Mouse (Mus musculus) brain, embryonic 18.5 days (tissue): Measurements from ENCODE around the gene Gm20518.

ENCODE experiments used
- DNase-seq: peaks from one replicate; pipeline ENCODE4 v3.0.0-alpha.2; 2012; ENCODE audit warnings: low read depth, low spot score

The Gm20518 gene

GRCm38 (mm10) chr16:17891567-17891959 is at the start of gene Gm20518:
Gm20518 (minus strand) TSS chr16:17891671.
- peak; percentile 96 for DNase-seq

- DNase-seq: no peak
Measured at GRCm38 (mm10) chr16:17939255-17939751, 47.8 kb upstream of the Gm20518 start.

GRCm38 (mm10) chr16:17938821-17939220 is 47.4 kb upstream of the Gm20518 start:
- no peak for DNase-seq

- DNase-seq: no peak
Measured at GRCm38 (mm10) chr16:17938187-17938586, 46.7 kb upstream of the Gm20518 start.

- DNase-seq: no peak
Measured at GRCm38 (mm10) chr16:17936776-17937175, 45.3 kb upstream of the Gm20518 start.

DNA sequence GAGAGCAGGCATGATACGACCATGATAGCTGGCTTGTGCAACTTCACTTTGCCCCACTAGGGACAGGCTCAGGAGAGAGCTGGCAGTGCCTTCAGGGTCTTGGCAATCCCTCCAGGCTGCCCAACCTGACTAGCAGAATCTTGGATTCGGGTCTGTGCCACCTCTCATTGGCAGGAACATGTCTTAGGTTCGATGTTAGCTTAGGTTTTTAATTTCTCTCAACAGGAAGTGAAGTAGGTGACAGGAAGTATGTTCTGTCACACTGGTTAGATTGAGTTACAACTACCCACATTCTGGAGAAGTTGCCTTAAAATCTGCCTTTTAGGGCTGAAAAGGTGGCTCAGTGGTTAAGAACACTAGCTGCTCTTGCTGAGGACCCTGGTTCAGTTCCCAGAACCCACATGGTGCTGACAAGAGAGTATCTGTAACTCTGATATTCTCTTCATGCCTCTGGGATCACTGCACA is 43.0 kb upstream of the Gm20518 start:
- DNase-seq: no peak

DNA sequence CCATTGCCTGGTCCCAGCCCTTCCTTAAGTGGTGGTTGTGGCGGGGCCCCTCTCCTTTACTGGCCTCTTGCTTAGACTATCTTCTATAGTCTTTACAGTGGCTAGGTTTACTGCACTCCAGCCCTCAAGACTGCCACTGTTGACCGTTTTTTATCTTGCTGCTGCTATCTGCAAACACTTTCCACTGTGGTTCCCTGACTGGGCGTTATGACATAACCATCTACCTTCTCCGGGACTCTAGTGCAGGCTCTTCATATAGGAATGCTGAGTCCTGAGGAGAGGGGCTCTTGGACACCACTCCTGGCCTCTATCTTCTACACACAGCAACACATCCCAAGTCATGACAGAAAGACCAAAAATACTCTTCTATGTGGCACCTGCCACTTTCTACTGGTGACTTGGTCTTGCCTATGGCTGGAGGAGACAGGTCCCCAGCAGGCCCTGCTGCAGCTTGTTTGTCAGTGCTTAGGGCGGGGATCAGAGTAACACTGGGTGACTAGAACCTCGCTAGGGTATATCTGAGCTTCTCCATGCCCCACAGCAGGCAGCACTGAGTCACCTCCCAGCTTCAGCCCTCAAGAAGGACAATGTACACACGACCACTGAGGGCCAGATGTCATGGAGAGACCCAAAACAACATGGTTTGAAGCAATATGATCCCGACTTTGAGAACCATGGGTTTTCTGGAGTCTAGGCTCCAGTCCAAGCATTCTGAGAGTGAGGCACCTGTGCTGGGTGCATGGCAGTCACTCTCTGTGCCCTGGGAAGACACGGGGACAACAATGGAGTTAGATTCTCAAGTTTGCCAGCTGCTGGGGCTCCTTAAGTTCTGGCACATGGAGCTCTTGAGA is 42.3 kb upstream of the Gm20518 start:
- DNase-seq: no peak

DNA sequence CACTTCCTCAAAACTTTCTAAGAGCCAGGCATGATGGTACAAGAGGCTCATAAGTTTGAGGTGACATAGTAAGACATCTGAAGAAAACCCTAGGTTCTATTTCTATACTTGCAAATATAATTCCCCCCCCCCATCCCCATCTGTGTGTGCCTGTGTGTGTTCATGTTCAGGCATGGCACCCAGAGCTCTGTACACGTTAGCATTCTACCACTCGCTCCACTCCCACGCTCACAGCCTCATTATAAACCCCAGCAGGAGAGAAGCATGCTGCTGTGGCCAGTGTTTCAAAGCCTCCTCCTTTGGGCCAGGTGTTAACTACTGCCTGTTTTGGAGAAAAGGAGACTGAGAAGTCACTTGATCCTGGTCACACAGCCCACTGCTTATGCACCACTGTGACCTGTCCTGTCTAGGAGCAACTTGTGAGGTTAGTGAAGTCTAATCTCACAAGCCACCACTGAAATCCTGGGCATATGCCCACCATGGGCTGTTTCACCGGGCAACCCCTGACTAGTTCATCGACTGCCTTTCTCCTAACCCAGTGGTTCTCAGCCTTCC is 40.5 kb upstream of the Gm20518 start:
- DNase-seq: no peak

GRCm38 (mm10) chr16:17929631-17930030 is 38.2 kb upstream of the Gm20518 start:
- no peak for DNase-seq

DNA sequence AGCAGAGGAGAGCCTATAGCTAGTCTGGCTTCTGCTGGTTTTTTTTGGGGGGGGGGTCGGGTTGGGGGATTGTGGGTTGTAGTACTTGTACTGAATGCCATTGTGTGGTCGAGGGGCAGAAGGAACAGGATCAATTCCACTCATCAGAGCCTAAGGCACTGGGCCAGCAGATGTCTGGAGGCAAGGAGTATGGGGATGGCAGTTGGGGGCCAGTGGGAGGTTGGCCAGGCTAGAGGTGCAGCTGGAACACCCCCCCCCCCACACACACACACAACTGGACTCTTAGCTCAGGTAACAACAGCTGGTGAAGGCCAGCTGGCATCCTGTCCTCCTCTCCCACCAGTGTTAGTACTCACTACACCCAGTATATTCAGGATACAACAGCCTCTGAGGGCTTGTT is 37.7 kb upstream of the Gm20518 start:
- DNase-seq: no peak

GRCm38 (mm10) chr16:17928627-17929104 is 37.2 kb upstream of the Gm20518 start:
- no peak for DNase-seq

DNA sequence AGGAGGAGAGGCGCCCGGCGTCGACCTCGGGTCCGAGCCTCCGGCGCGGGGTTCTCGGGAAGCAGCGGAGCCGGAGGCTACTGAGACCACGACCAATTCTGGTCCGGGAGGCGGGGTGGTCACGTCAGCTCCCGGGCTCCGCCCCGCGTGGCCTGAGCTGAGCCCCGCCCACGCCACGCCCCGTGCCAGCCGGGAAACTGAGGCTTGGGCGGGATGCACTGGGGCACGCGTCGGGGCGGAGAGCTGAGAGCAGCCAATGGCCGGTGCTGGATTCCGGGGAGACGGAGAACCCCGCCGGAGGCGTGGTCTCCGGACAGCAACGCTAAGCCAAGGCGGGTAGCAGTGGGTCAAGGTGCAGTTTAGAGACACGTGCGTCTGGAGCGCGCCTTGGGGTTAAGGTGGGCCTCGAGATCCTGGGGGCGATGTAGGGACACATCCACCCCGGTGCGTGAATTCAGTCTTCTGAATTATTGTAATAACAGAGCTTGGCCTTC is 36.7 kb upstream of the Gm20518 start, which contains the start of gene Slc25a1:
Gene Slc25a1 (minus strand): TSS at position 133 of the 494 bp plus-strand sequence.
- DNase-seq: no peak

DNA sequence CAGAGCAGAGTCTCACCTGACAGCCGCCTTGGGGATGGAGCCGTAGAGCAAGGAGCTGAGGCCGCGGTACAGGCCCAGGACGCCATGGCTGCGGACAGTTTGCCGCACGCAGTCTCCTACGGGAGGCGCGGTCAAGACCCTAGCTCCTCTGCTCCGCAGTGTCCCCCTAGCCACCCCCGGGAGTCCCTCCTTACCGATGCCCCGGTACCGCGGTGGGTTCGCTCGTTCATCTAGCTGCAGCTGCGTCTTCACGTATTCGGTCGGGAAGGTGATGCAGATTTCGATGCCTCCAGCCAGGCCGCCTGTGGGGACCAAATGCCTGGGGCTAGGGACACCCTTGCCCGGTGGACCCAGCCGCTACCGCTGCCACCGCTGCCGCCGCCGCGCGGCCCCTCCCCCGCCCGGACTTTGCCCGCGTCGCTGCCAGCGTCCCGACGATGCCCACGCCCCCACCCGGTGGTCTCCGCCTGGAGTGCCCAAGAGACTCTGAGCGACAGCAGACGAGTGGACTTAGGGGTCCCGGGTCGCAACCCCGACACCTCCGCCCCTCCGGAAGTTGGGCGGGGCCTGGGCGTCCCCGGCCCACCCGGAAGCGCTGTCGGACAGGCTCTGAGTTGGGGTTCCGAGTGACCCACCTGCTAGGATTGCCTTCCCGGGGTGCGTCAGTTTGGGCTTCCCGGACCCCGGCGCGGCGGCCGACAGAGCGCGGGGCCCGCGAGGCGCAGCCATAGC is 36.0 kb upstream of the Gm20518 start:
- DNase-seq: no peak

DNA sequence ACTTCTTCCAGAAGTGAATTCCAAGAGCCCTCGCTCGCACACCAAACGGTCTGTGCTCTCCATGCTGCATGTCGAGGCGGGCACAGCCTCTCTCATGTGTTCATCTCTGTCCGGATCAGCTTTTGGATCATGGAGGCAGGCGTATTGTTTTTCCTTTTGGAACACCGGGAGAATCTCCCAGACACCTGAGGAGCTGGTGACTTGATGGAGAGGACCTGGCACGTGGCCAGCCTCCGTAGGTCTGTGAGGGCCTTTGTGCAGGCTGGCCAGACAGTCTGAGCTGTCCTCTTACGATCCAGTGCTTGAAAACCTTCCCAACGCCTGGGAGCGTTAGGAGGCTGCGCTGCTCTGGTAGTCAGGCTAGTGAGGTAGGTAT is 30.7 kb upstream of the Gm20518 start:
- DNase-seq: no peak

GRCm38 (mm10) chr16:17921325-17922162 is 30.1 kb upstream of the Gm20518 start:
- DNase-seq: peak; percentile 93

- DNase-seq: no peak
Measured at GRCm38 (mm10) chr16:17920586-17920985, 29.1 kb upstream of the Gm20518 start.

- DNase-seq: no peak
Measured at GRCm38 (mm10) chr16:17914307-17915249, 23.1 kb upstream of the Gm20518 start, which contains the start of gene Gsc2. Gsc2 (minus strand) TSS chr16:17915059.

DNA sequence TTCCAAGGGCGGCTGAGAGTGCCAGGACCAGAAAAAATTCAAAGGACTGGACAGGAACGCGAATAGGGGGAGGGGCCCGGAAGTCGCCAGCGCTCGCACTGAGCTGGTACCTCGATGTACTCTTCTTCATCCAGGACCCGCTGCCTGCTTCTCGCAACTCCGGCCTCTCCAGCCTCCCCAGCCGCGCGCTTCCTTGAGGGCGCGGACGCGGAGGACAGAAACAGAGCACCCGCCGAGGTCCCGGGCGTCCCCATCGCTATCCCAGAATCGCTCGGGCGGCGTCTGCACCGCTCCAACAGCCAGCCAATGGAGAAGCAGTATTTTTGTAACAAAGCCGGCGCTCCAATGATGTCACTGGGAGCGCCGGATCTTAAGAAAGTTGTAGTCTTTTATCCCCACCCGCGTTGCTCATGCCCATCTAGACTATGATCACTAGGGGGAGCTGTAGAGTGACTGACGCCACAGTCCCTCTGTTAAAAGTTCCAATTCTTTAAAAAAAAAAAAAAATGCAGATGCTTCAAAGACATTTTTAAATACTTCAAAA is 19.7 kb upstream of the Gm20518 start, which contains the start of gene Ess2:
Gene Ess2 (minus strand): TSS at position 297 of the 544 bp plus-strand sequence.
- DNase-seq: peak; percentile 95

GRCm38 (mm10) chr16:17898462-17898861 is 7.0 kb upstream of the Gm20518 start, which contains the start of the genes Dgcr2 and Tssk2:
Dgcr2 (minus strand) TSS chr16:17898562.
Tssk2 (plus strand) TSS chr16:17898637.
- DNase-seq: no peak
